Mouse (Mus musculus) T-helper 17 cell (primary cell): Measurements from ENCODE around the gene Pcyt1b.

ENCODE experiments used
- in situ Hi-C, 2 experiments: fragments of 300-600 bp; cut with MboI, MseI; formaldehyde crosslinking; loops; 1 replicate in 1 of 2; 2 replicates in 1 of 2; pipeline ENCODE4 v1.15.1; 2025; ENCODE audit warnings: high pct_unique_total_duplicates in 2 of 2

The Pcyt1b gene

DNA sequence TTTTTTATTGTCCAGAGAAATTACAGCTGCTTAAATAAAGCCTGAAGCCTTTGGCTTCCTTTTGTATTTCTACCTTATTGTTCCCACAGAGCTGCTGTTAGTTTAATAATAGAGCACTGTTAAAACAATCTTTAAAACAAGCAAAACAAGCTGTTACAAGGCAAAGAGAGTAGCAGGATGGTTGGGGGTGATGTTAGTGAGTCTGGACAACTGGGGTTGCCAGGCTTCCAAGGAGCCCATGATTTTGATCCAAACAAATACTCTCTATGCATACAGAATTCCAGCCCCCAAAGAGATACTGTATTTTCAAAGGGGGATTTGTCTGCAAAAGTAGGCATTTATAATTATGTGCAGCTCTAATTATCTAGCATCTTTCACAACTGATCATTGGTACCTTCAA, 77.7 kb downstream of the Pcyt1b start:
- in situ Hi-C loops = no loop called here

- in situ Hi-C loops = no loop called here
Observed at GRCm38 (mm10) chrX:93732975-93733748, 78.5 kb downstream of the Pcyt1b start.

GRCm38 (mm10) chrX:93749165-93749564, 94.5 kb downstream of the Pcyt1b start:
- in situ Hi-C loops = no loop called here

- in situ Hi-C loops = no loop called here
Observed at GRCm38 (mm10) chrX:93750566-93750965, 95.9 kb downstream of the Pcyt1b start.

DNA sequence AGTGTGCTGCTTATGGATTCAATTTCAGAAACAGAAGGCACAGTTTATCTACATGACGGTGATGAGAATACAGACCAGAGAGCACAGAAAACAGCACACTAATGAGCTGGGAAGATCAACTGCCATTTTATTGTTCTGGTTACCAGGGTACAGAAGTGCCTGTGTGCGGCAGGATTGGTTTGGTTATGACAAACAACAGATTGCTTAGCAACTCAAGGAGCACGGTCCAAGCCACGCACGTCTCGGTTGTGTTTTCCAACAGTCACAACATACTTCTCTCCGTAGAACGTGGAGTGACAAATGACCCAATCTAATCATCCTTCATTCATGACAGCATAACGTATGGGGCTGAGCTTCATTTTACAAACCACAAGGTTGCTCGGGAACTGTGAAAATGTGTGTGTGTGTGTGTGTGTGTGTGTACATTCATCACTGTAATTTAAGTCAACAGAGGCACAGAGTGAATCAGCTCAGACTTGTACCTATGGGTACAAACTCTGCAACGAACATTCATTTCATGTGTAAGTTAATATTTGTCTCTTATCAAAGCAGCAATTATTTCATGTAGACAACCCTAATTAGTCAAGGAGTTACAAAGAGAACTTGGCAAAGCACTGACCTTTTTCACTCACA, 100.7 kb downstream of the Pcyt1b start:
- in situ Hi-C loops = loop anchor here in 1 of 2 experiments (5.0 kb wide), 1 partner anchor 58 kb away; no protein-coding TSS in a partner anchor

DNA sequence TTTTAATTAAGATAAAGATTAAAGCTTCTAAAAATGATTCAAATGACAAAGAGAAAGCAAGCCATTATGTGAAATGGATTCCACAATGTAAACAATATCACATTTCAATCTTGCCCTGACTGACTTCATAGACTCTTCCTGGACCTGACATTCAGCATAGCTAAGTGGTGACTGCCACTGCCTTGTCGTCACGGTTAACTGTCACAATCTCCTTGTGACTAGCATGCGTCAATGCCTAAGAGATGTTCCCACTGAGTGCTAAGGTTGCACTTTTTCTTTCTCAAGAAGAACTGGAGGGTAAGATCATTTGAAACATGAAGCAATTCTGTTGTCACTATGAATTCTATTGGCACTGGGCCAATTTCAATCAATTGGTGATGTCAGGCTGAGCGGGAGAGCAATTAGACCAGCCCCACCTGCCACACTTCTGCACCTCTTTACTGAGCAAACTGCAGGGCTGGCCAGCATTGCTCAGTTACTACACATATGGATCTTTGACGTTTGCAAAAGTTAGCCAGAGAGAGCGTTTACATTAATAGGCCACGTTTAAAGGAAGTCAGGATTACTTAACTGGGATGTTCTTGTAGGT, 102.3 kb downstream of the Pcyt1b start:
- in situ Hi-C loops = loop anchor here in 1 of 2 experiments (5.0 kb wide), 1 partner anchor 60 kb away; no protein-coding TSS in a partner anchor

- in situ Hi-C loops = no loop called here
Observed at GRCm38 (mm10) chrX:93760770-93761169, 106.1 kb downstream of the Pcyt1b start.

- in situ Hi-C loops = no loop called here
Observed at GRCm38 (mm10) chrX:93789562-93789961, 134.9 kb downstream of the Pcyt1b start.

DNA sequence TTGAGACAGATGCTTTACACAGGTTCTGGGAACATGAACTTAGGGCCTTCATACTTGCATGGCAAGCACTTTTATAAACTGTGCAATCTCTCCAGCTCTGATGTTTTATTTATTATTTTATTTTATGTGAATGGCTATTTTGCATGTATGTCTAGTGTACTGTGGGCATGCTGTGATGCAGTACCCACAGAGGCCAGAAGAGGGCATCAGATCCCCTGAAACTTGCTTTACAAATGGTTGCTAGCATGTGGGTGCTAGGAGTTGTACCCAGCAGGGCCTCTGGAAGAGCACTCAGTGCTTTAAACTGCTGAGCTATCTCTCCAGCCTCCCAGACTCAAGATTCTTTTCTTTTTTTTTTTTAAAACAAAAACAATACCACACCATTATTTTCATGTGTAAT, 138.5 kb downstream of the Pcyt1b start:
- in situ Hi-C loops = no loop called here
